Mouse (Mus musculus) ovary, postnatal 10 days (tissue): ENCODE measurements around the gene B4galnt1.
A peak's percentile ranks its signal among the peaks of the same experiment; 100 is the strongest.

Experiments
- DNase-seq: peaks from one replicate; pipeline ENCODE4 v3.0.0; 2022; ENCODE audit warnings: low spot score

The B4galnt1 gene

GRCm38 (mm10) chr10:127170837-127171272 lies 5.8 kb downstream of the B4galnt1 start:
- DNase-seq: peak; percentile 54

- DNase-seq: no peak
Observed at GRCm38 (mm10) chr10:127171631-127172200, 6.7 kb downstream of the B4galnt1 start.

- no peak for DNase-seq
Observed at GRCm38 (mm10) chr10:127173148-127174065, 8.4 kb downstream of the B4galnt1 start.

- no peak for DNase-seq
Observed at GRCm38 (mm10) chr10:127174170-127174569, 9.1 kb downstream of the B4galnt1 start.

GRCm38 (mm10) chr10:127176228-127176627 lies 11.2 kb downstream of the B4galnt1 start:
- no peak for DNase-seq

GRCm38 (mm10) chr10:127176756-127177155 lies 11.7 kb downstream of the B4galnt1 start:
- DNase-seq: no peak

- DNase-seq: no peak
Observed at GRCm38 (mm10) chr10:127177235-127177634, 12.2 kb downstream of the B4galnt1 start.

- DNase-seq: no peak
Observed at GRCm38 (mm10) chr10:127177719-127178118, 12.7 kb downstream of the B4galnt1 start.

- no peak for DNase-seq
Observed at GRCm38 (mm10) chr10:127178286-127179027, 13.4 kb downstream of the B4galnt1 start.

GRCm38 (mm10) chr10:127179871-127180694 lies 15.1 kb downstream of the B4galnt1 start, which contains the start of gene Slc26a10:
Slc26a10 (minus strand) TSS chr10:127180645.
- no peak for DNase-seq

GRCm38 (mm10) chr10:127180695-127181047 lies 15.6 kb downstream of the B4galnt1 start:
- no peak for DNase-seq

GRCm38 (mm10) chr10:127181566-127181965 lies 16.5 kb downstream of the B4galnt1 start:
- no peak for DNase-seq

GRCm38 (mm10) chr10:127182624-127183023 lies 17.6 kb downstream of the B4galnt1 start:
- DNase-seq: no peak

- DNase-seq: no peak
Observed at GRCm38 (mm10) chr10:127183759-127184158, 18.7 kb downstream of the B4galnt1 start.

- DNase-seq: no peak
Observed at GRCm38 (mm10) chr10:127185101-127185500, 20.1 kb downstream of the B4galnt1 start.

- DNase-seq: no peak
Observed at GRCm38 (mm10) chr10:127185506-127185905, 20.5 kb downstream of the B4galnt1 start.

GRCm38 (mm10) chr10:127186451-127186850 lies 21.4 kb downstream of the B4galnt1 start:
- DNase-seq: no peak

GRCm38 (mm10) chr10:127187371-127188078 lies 22.5 kb downstream of the B4galnt1 start:
- DNase-seq: no peak

GRCm38 (mm10) chr10:127188079-127188453 lies 23.0 kb downstream of the B4galnt1 start:
- DNase-seq: no peak

GRCm38 (mm10) chr10:127188465-127189115 lies 23.6 kb downstream of the B4galnt1 start:
- no peak for DNase-seq
